Mouse (Mus musculus) testis, adult 2 months (tissue): ENCODE data around the gene Ephx3.

Source experiments
- CTCF ChIP-seq: fragments of 200-500 bp; IDR thresholded peaks from 2 replicates; pipeline ENCODE4 v1.5.1; 2012; ENCODE audit warnings: low read depth, mild to moderate bottlenecking, inconsistent platforms, low read length, moderate library complexity; ENCODE audit not compliant: control insufficient read depth, insufficient read depth, insufficient replicate concordance
- POLR2A ChIP-seq: fragments of 200-500 bp; IDR thresholded peaks from 2 replicates; pipeline ENCODE4 v1.6.1; 2012; ENCODE audit warnings: low read depth, mild to moderate bottlenecking, inconsistent platforms, low read length, moderate library complexity; ENCODE audit not compliant: control insufficient read depth

DNA sequence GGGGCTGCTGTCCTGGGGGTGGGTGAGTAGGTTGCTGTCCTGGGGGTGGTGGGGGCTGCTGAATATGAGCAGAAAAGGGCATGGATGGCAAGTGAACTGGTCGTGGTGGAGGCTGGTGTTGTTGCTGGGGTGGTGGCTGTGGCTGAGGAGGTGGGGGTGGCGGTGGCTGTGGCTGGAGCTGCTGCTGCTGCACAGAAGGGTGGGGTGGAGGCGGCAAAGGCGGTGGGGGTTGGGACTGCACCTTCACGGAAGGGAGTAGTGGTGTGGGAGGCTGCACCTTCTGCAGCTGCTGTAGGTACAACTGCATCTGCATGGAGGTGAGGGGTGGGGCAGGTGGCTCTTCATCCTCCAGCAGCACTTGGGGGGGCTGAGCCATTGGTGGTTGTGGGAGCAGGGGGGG is 11.7 kb upstream of the Ephx3 start:
- TF ChIP-seq CTCF (no peak), POLR2A (no peak)
